Mouse (Mus musculus) adrenal gland, postnatal 4 days (tissue): ENCODE measurements at regions not wholly inside any gene's neighbourhood (a gene's known extent, or its start where the extent isn't known, plus 50 kb on each side); places are given as distances from the start of the nearest gene placed in this dataset.

Experiments
- DNase-seq, 2 experiments: peaks; one replicate each; pipeline ENCODE4 v3.0.0; 2021 to 2022; ENCODE audit warnings: low spot score in 2 of 2, mixed read lengths in 2 of 2

DNA sequence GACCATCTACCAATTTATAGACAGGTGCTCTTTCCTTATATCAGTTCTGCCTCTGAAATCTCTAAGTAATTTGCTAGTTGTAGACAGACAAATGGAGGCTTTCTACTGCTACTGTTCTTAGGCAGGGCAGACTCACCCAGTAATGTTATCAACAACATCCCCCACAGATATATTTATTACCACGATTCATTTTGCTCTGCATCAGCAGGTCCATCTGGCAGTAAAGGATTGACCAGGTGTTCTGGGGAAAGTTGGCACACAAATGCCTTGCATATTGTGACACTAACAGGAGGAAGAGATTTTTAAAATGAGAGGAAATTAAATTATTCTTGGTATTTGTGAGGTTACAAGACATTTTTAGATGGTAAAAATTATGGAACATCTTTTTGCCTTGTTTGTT lies 627.3 kb upstream of the Tmprss15 start:
- DNase-seq: no peak

DNA sequence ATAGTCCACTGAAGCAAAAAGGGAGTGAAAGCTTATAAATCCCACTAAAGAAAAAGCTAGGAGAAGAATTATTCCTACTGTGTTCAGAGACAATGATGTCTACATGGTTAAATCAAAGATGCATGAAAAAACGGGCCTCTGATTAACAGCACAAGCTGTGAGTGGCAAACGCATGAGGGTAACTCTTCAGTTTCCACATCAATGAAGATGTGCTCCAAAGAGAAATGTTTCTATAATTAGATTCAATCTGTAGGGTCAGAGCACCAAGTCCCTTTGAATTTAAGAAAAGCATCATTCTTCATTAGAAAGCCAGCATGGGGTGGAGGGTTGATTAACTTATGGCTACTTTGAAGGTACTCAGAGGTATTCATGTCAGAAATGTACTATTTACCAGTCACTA lies 601.5 kb upstream of the Tmprss15 start:
- DNase-seq: no peak

DNA sequence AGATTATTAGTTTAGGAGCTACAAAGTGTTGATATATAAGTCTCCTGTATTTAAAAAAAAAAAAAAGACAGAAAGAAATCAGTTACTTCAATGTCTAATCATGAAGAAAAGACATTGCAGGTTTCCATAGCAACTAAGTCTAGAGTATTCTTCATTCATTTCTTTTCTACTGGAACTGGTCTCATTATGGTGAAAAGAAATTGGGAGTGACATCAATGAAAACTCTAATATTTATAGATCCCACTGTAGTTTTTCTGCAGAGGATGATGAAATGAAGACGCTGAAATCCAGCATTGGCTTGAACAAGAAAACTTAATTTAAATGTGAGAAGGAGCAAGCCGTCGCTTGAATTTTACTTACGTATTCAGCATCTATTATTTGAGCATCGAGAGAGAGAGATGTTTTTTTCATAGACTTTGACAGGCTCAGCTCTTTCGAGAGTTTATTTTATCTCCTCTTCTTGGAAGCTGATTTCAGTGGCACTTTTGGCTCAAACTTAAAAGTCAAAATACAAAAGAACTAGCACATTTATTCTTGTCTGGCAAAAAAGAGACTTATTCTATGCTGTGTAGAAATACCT lies 560.4 kb upstream of the Tmprss15 start:
- no peak for DNase-seq

DNA sequence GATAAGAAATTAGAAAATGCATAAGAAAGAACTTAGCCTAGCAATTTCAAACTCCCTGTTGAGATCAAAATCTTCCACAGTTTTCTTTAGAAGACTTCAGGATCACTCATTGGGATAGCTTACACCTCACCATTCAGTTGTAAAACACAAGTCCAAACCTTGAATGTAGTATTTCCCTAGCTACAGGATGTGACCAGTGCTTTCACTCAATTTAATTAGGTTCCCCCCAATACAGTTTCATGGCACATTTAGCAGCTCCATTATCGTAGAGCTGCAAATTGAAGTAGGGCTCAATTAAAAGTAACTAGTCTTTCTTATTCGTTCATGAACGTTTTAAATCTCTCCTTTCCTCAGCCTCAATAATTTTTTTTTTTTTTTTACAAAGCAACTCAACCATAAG lies 550.0 kb upstream of the Tmprss15 start:
- DNase-seq: no peak

DNA sequence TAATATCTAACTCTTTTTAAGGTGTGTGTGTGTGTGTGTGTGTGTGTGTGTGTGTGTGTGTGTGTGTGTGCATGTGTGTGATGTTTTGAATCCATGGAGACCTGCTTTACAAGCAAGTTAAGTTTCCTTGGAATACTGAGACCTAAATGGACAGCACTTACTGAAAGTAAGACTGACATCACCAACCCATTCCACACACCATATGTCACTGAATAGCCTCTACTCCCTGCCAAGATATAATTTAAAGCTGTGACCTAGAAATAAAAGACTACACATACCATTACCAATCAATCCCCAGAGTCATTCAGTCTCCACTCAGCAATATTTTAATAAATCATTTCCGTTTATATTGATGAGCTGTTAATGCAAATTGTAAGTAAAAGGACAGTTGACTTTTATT lies 536.2 kb upstream of the Tmprss15 start:
- DNase-seq: no peak

DNA sequence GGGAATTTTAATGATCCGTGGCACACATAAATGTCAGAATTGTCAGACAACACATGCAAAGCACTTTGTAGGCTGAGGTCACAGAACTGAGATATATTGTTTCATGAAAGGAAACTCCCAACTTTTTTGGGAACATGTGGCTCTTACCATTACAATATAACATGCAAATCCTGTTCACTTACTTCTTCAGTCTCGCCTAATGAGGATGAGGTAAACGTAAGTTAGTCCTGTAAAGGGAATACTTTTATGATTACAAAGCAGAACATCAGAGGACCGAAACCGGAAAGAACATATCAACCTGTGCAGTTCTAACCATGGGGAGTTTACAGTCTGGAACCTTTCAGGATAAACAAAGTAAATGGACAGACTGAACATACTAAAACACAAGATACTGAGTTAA lies 520.1 kb upstream of the Tmprss15 start:
- DNase-seq: no peak

DNA sequence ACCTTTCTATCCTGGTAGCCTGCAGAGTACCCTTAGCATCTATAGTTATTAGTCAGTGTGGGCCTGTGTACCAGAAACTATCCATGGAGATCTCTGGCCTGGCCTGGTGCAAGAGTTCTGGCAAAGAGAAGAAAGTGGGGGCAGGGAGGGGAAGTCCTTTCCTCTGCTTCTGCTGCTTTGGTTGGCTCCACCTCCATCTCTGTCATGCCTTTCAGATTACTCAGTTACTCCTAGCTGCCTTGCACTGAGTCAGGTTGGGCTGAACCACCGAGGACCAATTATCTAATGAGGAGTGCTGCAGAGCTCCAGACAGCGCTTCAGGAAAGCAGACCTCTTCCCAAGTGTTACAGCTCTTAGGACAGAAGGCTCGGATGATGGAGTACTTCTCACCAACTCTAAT lies 500.0 kb upstream of the Tmprss15 start:
- no peak for DNase-seq

DNA sequence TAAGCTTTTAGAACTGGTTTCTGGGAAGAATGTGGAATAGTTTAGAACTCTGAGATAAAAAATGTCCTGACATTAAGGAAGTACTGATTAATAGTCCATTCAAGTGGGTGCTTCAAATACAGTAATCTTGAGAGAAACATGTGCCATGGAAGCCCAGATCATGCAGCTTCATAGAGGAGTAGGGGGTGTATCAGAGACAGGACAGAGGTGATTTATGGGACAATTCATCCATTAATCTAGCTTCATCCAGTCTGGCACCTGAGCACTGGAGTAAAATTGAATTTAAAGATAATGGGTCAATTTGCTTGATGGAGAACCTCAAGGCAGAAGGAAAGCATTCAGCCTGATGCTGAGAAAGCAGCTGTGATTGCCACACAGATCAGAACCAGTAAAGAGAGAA lies 494.8 kb upstream of the Tmprss15 start:
- DNase-seq: no peak

DNA sequence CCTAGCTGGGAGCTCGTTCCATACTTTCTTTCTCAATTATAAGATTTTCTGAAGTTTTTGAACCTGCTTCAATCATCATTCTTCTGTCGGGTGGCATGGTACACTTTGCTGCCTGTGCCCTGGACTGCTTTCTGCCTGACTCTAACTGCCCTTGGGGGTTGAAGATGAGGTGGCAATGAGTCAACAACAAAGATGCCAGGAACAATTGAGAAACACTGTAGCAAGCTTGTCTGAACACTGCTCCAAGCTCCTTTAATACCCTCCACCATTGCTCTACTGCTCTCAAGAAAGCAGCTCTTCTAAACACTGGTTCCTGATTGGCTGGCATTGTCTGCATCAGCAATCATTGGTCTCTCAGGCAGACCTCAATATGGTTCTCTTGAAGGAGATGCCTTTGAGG lies 480.0 kb upstream of the Tmprss15 start:
- no peak for DNase-seq

DNA sequence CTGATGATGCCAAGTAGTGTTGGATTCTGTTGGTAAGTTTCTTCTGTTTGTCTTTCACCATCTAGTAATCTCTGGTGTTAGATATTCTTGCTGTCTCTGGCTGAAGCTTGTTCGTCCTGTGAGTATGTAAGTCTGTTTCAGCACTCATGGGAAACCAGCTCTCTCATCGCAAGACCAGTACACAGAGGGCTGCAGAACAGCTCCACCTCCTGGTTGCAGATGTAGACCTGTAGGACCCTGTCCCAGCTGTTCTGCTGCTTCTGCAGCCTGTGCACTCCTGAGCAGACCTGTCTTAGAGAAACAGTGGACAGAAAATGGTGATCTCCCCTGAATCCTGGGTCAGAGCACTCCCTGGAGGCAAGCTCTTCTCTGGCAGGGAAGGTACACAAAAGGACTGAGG lies 443.5 kb upstream of the Tmprss15 start:
- DNase-seq: no peak

DNA sequence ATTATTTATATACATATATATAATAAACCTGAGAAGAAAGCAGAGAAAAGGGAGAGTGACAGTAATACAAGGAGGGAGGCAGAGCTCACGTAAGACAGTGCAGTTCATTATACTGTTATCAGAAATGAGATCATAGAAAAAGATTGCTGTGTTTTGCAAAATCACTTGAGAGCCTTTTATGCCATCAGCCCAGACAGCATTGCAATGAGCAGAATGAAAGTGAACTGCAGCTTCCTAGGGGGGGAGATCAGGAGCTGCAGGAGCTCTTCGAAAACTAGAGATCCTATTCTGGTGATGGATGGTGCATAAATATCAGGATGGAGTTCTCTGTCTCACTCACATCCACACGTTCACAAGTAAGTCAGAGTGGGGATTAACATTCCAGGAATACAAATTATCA lies 401.6 kb upstream of the Tmprss15 start:
- no peak for DNase-seq

DNA sequence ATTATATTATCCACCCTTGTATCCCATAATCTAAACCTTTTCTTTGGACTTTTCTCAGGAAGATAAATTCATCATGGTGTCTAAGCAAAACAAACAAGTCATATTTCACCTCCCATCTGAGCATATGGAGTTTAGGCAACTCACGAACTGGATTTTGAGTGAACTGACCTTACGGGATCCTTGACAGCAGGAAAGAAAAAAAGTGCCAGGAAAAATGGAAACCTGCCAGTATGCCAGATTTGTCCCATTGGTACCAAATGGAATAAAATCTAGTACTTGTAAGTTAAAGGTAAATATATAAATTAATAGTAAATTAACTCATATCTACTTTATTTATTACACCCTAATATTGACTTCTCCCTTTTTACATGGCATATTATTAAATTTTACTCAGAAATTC lies 360.0 kb upstream of the Tmprss15 start:
- DNase-seq: no peak

DNA sequence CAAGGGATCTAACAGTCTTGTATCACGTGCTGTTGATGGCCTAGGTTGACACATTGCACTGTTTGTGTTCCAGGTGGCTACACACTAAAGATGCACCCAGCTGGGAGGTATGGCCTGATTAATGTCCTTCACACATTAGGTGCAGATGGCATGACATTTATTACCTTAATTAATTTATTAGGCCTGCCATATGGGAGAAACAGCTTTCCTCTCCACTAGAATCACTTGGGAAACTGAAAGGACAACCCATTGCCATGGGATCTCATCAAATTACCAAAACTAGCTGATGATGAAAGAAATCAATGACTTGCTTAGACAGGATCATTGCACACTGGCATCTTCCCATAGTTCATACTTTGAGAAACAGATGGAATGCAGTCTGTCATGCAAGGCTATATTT lies 358.8 kb upstream of the Tmprss15 start:
- no peak for DNase-seq

DNA sequence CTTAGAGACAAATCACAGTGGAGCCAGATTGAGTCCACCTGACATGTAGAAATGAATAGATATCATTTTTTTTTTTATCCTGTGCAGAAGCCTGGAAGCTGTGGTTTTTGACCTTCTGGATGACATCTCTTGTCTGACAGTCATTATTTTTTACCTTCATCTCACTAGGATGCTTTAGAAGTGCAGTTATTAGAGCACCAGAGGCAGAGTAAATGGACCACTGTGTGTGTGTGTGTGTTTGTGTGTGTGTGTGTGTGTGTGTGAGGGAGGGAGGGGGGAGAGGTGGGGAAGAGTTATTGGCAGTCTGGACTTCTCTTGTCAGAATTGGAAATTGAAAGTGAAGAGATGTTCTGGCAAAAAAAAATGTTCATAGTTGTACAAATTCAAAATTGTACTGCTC lies 316.5 kb upstream of the Tmprss15 start:
- DNase-seq: no peak

DNA sequence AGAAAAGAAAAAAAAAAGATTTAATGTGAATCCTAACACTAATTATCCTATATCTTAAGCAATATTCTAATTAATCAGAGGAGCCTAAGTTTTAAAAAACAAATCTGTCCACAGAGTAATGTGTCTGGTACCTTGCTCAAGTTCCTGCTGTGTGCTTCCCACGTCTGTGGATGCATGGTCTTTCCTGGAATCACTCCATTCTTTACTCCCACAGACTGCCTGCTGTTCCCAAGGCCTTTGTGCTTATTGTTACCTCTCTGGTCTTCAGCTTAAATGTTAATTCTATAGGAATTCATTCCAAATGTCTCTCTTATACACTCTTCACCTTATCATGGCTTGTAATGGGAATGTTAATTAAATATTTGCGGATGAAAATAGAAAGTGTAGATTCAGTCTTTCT lies 315.3 kb upstream of the Tmprss15 start:
- DNase-seq: no peak

DNA sequence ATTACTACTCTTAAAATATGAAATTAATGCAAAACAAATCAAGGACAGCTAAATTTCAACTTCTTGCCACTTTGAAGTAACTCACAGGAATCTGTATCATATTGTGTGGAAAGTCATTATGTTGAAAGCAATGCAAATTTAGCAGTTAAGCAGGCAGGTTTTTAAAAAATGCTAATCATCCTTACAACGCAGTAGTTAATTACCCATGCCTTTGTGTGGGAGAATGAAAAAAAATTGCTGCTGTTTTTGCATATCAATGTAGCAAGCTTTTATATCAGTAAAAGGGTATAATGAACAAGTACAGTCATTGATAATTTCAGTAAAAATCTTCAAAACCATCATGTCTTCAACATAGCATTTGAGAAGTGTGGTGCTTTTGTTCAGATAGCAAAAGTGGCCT lies 313.2 kb upstream of the Tmprss15 start:
- no peak for DNase-seq

DNA sequence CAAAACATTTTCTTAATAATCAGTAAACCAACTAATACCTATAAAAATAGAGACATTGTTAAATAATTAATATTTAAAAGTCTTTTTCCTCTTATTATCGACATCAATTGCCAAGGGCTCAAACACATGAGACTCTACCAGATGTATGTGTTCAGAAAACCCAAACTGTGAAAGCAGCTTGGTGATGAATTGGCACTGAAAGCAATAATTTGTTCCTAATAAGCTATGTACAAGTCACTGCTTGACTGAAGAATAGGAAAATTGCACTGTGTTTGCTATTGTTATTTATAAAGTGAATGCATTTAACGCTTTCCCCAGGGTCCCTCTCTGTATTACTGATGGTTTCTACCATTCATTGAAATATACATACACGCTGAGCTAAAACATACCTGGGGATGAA lies 309.2 kb upstream of the Tmprss15 start:
- DNase-seq: no peak

DNA sequence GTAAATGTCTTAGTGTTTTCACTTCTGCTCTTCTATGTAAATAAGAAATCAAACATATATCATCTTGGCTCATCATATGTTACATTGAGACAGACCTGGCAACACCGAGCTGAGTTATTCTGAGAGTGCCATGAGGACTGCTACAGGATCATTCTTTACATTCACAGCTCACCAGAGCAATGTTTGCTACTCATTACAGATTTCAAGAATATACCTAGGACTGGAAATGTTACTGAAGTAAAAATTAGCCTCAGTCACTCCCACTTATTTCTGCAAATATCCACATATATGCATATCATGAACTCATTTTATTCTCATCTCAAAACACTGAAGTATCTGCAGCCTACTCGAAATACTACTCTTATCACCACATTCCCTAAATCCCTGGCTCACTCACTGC lies 307.6 kb upstream of the Tmprss15 start:
- no peak for DNase-seq

DNA sequence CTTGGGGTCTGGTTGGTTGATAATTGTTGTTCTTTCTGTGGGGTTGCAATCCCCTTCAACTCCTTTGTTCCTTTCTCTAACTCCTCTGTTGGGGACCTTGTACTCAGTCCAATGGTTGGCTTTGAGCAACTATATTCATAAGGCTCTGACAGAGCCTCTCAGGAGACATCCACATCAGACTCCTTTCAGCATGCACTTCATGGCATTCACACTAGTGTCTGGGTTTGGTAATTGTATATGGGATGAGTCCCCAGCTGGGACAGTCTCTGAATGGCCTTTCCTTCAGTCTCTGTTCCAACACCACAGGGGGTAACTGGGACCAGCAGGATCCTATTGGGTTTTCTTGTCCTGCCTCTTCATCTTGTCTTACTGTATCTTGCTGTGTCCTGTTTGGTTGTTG lies 303.5 kb upstream of the Tmprss15 start:
- no peak for DNase-seq

DNA sequence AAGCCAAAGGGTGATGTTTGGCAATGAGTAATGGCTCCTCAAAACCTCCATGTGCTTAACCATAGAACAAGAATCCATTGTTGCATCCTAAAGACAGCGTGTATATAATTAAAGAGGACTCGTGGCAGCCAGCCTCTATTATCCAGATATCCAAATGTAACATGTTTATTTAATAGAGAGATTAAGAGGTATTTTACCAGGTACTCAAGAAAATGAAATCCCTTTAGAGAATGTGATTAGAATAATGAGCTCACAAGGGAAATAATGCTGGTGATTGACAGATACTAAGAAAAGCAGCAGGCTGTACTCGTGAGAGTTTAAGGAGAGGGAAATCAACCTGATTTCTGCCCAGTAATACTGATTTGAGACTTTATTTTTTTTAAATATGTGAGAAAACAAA lies 295.5 kb upstream of the Tmprss15 start:
- no peak for DNase-seq

DNA sequence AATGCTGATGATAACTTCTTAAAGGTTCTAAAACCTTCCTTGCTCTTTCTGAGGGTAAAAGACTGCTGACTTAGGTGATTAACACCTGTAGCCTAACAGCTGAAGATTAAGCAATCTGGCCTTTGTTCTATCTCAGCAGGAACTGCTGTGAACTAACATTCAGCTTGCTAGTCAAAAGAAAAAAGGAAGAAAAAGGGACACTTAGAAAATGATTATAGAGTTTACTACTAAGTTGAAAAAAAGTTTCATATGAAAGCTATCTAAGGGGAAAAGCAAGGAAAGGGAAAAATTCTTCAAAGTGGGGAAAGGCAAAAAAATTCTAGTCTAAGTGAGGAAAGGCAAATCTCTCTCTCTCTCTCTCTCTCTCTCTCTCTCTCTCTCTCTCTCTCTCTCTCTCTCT lies 259.2 kb upstream of the Tmprss15 start:
- DNase-seq: no peak

DNA sequence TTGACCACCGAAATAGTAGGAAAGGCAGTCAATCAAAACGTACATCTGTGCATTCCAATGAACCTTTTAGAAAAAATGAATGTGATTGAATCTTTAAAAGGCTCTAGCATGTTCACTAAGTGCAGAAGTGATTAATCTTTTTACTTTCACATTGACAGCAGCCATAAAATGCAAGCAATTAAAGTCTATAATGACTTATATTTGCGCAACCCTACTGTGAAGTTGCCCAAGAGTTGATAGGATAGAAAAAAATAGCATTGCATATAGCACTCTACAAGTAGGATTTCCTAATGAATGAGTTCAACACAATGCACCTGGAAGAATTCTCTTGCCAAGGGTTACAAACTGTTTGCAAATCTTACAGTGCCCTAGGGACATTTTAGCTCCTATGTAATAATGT lies 251.6 kb upstream of the Tmprss15 start:
- DNase-seq: no peak

DNA sequence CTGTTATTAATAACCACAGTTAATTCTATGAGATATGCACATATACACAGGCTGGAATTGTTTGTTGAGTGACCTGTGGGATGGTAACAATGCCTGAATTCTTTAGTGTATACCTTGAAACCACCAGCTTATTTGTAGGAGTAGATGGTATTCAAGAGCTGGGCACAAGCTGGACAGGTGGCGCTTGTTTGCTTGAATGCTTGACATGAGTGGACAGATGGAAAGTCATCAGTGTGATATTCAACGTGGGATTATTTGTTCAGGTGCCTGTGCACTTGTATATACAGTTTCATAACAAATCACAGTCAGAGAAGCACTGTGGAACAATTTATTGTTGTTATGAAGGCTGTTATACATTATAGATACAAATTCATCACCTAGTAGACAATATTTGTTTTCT lies 245.5 kb upstream of the Tmprss15 start:
- DNase-seq: no peak

DNA sequence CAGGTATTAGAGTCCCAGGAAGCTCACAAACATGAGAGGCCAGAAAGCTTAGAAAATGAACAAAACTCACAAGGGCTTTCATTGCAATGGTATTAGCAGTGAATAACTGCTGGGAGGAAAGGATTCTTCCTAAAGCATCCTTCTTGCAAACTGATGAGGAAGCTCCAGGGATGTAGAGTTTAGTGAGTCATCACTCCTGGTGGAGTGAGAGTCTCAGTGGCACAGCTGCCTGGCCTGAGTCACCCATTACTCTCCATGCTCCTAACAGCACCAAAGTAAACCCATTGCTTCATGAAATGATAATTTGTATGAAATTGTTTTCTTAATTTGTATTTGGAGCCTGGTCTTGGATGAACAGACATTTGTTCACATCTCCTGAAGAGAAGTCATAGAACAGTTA lies 245.1 kb upstream of the Tmprss15 start:
- no peak for DNase-seq
